Mouse (Mus musculus): ENCODE measurements around the gene Gm9507. TPM values are rescaled to one million over a fixed set of nuclear protein-coding genes. Genes with fewer than 3 reads are reported as not detected.
"Not testable (repeated sequence)": the region's sequence is repeated elsewhere in the genome, so short reads cannot be mapped to it uniquely, and the experiment has no call there.

The Gm9507 gene
- polyA plus RNA-seq, 1 experiment, result not detected

- no peak within 1 kb of the TSS for H3K27ac ChIP-seq (ENCODE audit: insufficient read depth, low read length)
- TF ChIP-seq POLR2A (IDR thresholded peaks at IDR 0.05; ENCODE audit: low read depth, low read length) (no peak), CTCF (IDR thresholded peaks at IDR 0.05; ENCODE audit: extremely low read depth, insufficient read depth, insufficient read length, insufficient replicate concordance) (no peak)
- no peaks in the 10 kb centered on the region for H3K4me1 ChIP-seq (ENCODE audit: control insufficient read depth, insufficient read depth, insufficient read length)
- 70% methylated on average over 6 of the region's 6 CpGs for WGBS
- no peak for DNase-seq (ENCODE audit: low read depth in 1 of 2, low spot score in 2 of 2)
- H3K27me3 ChIP-seq (ENCODE audit: control insufficient read depth, insufficient read depth, low read length), result no peaks in the 10 kb centered on the region
- H3K4me3 ChIP-seq (ENCODE audit: extremely low read depth, insufficient read depth, insufficient read length), result no peak within 1 kb of the TSS
- no peaks in the 10 kb centered on the region for H3K36me3 ChIP-seq (ENCODE audit: control insufficient read depth, insufficient read depth, low read length)
These were observed 15.3 kb upstream of the Gm9507 start, which contains the start of gene Krtap10-4 for GRCm38 (mm10) chr10:77826951-77827350. Gene Krtap10-4 (minus strand): TSS chr10:77827095.

DNA sequence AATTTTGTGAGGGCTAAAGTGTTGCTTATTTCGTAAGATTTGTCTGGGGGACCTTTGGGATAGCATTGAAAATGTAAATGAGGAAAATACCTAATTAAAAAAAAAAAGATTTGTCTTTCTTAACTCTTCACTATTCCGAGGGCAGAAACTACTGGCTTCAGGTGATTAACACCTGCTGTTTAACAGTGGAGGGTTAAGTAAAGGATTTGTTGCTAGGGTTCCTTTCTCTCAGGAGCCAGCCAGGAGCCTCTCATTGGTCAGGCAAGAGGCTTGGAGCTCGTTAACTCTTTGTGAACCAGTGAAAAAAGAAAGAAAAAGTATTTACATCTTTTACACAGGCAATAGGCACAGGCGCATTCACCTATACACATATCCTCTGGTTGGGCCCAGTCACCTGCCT lies 7.6 kb upstream of the Gm9507 start:
- no peak overlapping the region for H3K27ac ChIP-seq (ENCODE audit: insufficient read depth, low read length)
- DNase-seq (ENCODE audit: low read depth in 1 of 2, low spot score in 2 of 2), result no peak
- H3K4me3 ChIP-seq (ENCODE audit: extremely low read depth, insufficient read depth, insufficient read length), result no peak overlapping the region
- H3K36me3 ChIP-seq (ENCODE audit: control insufficient read depth, insufficient read depth, low read length), result no peaks in the 10 kb centered on the region
- H3K4me1 ChIP-seq (ENCODE audit: control insufficient read depth, insufficient read depth, insufficient read length), result no peaks in the 10 kb centered on the region
- no peaks in the 10 kb centered on the region for H3K27me3 ChIP-seq (ENCODE audit: control insufficient read depth, insufficient read depth, low read length)
- 72% methylated on average over 4 of the region's 4 CpGs for WGBS
- TF ChIP-seq POLR2A (IDR thresholded peaks at IDR 0.05; ENCODE audit: low read depth, low read length) (no peak), CTCF (IDR thresholded peaks at IDR 0.05; ENCODE audit: extremely low read depth, insufficient read depth, insufficient read length, insufficient replicate concordance) (no peak)

GRCm38 (mm10) chr10:77818523-77818922 lies 6.9 kb upstream of the Gm9507 start:
- Histone ChIP-seq H3K4me3 (ENCODE audit: extremely low read depth, insufficient read depth, insufficient read length) (no peak overlapping the region), H3K27me3 (ENCODE audit: control insufficient read depth, insufficient read depth, low read length) (no peaks in the 10 kb centered on the region), H3K36me3 (ENCODE audit: control insufficient read depth, insufficient read depth, low read length) (no peaks in the 10 kb centered on the region), H3K4me1 (ENCODE audit: control insufficient read depth, insufficient read depth, insufficient read length) (no peaks in the 10 kb centered on the region), H3K27ac (ENCODE audit: insufficient read depth, low read length) (no peak overlapping the region)
- 97% methylated on average over 4 of the region's 4 CpGs for WGBS
- DNase-seq (ENCODE audit: low read depth in 1 of 2, low spot score in 2 of 2), result no peak
- TF ChIP-seq POLR2A (IDR thresholded peaks at IDR 0.05; ENCODE audit: low read depth, low read length), result no peak
- TF ChIP-seq CTCF (IDR thresholded peaks at IDR 0.05; ENCODE audit: extremely low read depth, insufficient read depth, insufficient read length, insufficient replicate concordance), result no peak

DNA sequence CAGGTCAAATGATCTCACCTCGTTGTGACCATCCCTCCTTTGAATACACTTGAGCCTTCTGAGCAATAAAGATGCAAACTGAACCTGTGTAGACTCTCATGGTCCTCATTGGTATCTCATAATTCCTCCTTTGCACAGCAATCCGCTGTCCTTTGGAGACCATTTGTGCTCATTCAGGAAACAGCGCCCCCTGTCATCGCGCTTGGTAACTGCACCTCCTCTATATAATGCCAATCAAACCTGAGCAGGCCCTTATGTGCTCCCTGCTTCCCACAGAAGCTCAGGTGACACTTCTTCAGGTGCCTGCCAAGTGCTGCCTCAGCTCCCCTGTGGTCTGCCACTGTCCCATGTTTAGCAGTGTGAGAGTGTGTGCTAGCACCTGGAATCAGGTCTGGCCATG lies 3.9 kb upstream of the Gm9507 start:
- WGBS, result 39% methylated on average over 5 of the region's 5 CpGs
- no peaks in the 10 kb centered on the region for H3K27me3 ChIP-seq (ENCODE audit: control insufficient read depth, insufficient read depth, low read length)
- no peak overlapping the region for H3K4me3 ChIP-seq (ENCODE audit: extremely low read depth, insufficient read depth, insufficient read length)
- TF ChIP-seq POLR2A (IDR thresholded peaks at IDR 0.05; ENCODE audit: low read depth, low read length), result no peak
- TF ChIP-seq CTCF (IDR thresholded peaks at IDR 0.05; ENCODE audit: extremely low read depth, insufficient read depth, insufficient read length, insufficient replicate concordance), result peak; percentile 50; the same call in 1 of the 2 replicates
- no peaks in the 10 kb centered on the region for H3K4me1 ChIP-seq (ENCODE audit: control insufficient read depth, insufficient read depth, insufficient read length)
- H3K27ac ChIP-seq (ENCODE audit: insufficient read depth, low read length), result no peak overlapping the region
- peak in 1 of 2 experiments; percentile 18 for DNase-seq (ENCODE audit: low read depth in 1 of 2, low spot score in 2 of 2)
- H3K36me3 ChIP-seq (ENCODE audit: control insufficient read depth, insufficient read depth, low read length), result no peaks in the 10 kb centered on the region

GRCm38 (mm10) chr10:77814382-77814781 lies 2.7 kb upstream of the Gm9507 start, which contains the start of gene Gm2696:
Gene Gm2696 (plus strand): TSS chr10:77814682.
- Histone ChIP-seq H3K27me3 (ENCODE audit: control insufficient read depth, insufficient read depth, low read length) (no peaks in the 10 kb centered on the region), H3K4me1 (ENCODE audit: control insufficient read depth, insufficient read depth, insufficient read length) (no peaks in the 10 kb centered on the region), H3K36me3 (ENCODE audit: control insufficient read depth, insufficient read depth, low read length) (no peaks in the 10 kb centered on the region), H3K4me3 (ENCODE audit: extremely low read depth, insufficient read depth, insufficient read length) (no peak within 1 kb of the TSS), H3K27ac (ENCODE audit: insufficient read depth, low read length) (no peak within 1 kb of the TSS)
- 51% methylated on average over 4 of the region's 4 CpGs for WGBS
- DNase-seq (ENCODE audit: low read depth in 1 of 2, low spot score in 2 of 2), result no peak
- TF ChIP-seq CTCF (IDR thresholded peaks at IDR 0.05; ENCODE audit: extremely low read depth, insufficient read depth, insufficient read length, insufficient replicate concordance), result no peak
- TF ChIP-seq POLR2A (IDR thresholded peaks at IDR 0.05; ENCODE audit: low read depth, low read length), result no peak

GRCm38 (mm10) chr10:77804095-77804494 lies 7.5 kb downstream of the Gm9507 start:
- WGBS, result 59% methylated on average over 3 of the region's 3 CpGs
- no peak for TF ChIP-seq POLR2A (IDR thresholded peaks at IDR 0.05; ENCODE audit: low read depth, low read length)
- no peak for TF ChIP-seq CTCF (IDR thresholded peaks at IDR 0.05; ENCODE audit: extremely low read depth, insufficient read depth, insufficient read length, insufficient replicate concordance)
- Histone ChIP-seq H3K27me3 (ENCODE audit: control insufficient read depth, insufficient read depth, low read length) (no peaks in the 10 kb centered on the region), H3K4me3 (ENCODE audit: extremely low read depth, insufficient read depth, insufficient read length) (no peak overlapping the region), H3K36me3 (ENCODE audit: control insufficient read depth, insufficient read depth, low read length) (no peaks in the 10 kb centered on the region), H3K4me1 (ENCODE audit: control insufficient read depth, insufficient read depth, insufficient read length) (no peaks in the 10 kb centered on the region), H3K27ac (ENCODE audit: insufficient read depth, low read length) (no peak overlapping the region)
- DNase-seq (ENCODE audit: low read depth in 1 of 2, low spot score in 2 of 2), result no peak

GRCm38 (mm10) chr10:77798921-77799508 lies 12.6 kb downstream of the Gm9507 start, which contains the start of gene Gm19668:
Gene Gm19668 (minus strand): TSS chr10:77799133.
- Histone ChIP-seq H3K36me3 (ENCODE audit: control insufficient read depth, insufficient read depth, low read length) (no peaks in the 10 kb centered on the region), H3K27ac (ENCODE audit: insufficient read depth, low read length) (no peak within 1 kb of the TSS), H3K4me1 (ENCODE audit: control insufficient read depth, insufficient read depth, insufficient read length) (no peaks in the 10 kb centered on the region), H3K4me3 (ENCODE audit: extremely low read depth, insufficient read depth, insufficient read length) (no peak within 1 kb of the TSS), H3K27me3 (ENCODE audit: control insufficient read depth, insufficient read depth, low read length) (no peaks in the 10 kb centered on the region)
- TF ChIP-seq CTCF (IDR thresholded peaks at IDR 0.05; ENCODE audit: extremely low read depth, insufficient read depth, insufficient read length, insufficient replicate concordance), result no peak
- TF ChIP-seq POLR2A (IDR thresholded peaks at IDR 0.05; ENCODE audit: low read depth, low read length), result no peak
- WGBS, result 68% methylated on average over 8 of the region's 8 CpGs
- no peak for DNase-seq (ENCODE audit: low read depth in 1 of 2, low spot score in 2 of 2)

GRCm38 (mm10) chr10:77798164-77798920 lies 13.3 kb downstream of the Gm9507 start:
- not testable (repeated sequence) for DNase-seq (ENCODE audit: low read depth in 1 of 2, low spot score in 2 of 2); H3K4me3 ChIP-seq (ENCODE audit: extremely low read depth, insufficient read depth, insufficient read length); H3K27me3 ChIP-seq (ENCODE audit: control insufficient read depth, insufficient read depth, low read length); H3K4me1 ChIP-seq (ENCODE audit: control insufficient read depth, insufficient read depth, insufficient read length); H3K27ac ChIP-seq (ENCODE audit: insufficient read depth, low read length); H3K36me3 ChIP-seq (ENCODE audit: control insufficient read depth, insufficient read depth, low read length)
- WGBS, result 56% methylated on average over 3 of the region's 3 CpGs

All from spleen, adult 2 months (tissue).